Mouse (Mus musculus) lung, postnatal 0 days (tissue): ENCODE data around the gene Dvl3. TPM values are rescaled to one million over a fixed set of nuclear protein-coding genes. Genes with fewer than 3 reads are reported as not detected.

Source experiments
- ATAC-seq: fragments of 200-750 bp; cut with Nextera tagmentation; 2 replicates; pipeline ENCODE4 v1.8.0; 2017; ENCODE audit warnings: moderate library complexity
- DNase-seq: peaks from one replicate; pipeline ENCODE4 v3.0.0-alpha.2; 2016; ENCODE audit warnings: low spot score
- H3K27ac ChIP-seq: fragments of 300-500 bp; sonication (generic); 2 replicates; pipeline ENCODE4 v1.5.1; 2014; ENCODE audit warnings: antibody characterized with exemption, mild to moderate bottlenecking, low read length, mixed read lengths
- H3K27me3 ChIP-seq: fragments of 300-500 bp; sonication (generic); replicated peaks from 2 replicates; pipeline ENCODE4 v1.6.1; 2014; ENCODE audit warnings: low read length, mixed read lengths; ENCODE audit not compliant: insufficient read depth
- H3K36me3 ChIP-seq: fragments of 300-500 bp; sonication (generic); 2 replicates; pipeline ENCODE4 v1.6.1; 2014; ENCODE audit warnings: low read length, mixed read lengths; ENCODE audit not compliant: insufficient read depth
- H3K4me1 ChIP-seq: fragments of 300-500 bp; sonication (generic); 2 replicates; pipeline ENCODE4 v1.6.1; 2014; ENCODE audit warnings: antibody characterized with exemption, low read depth, low read length, mixed read lengths; ENCODE audit not compliant: insufficient read depth
- H3K4me2 ChIP-seq: fragments of 300-500 bp; sonication (generic); replicated peaks from 2 replicates; pipeline ENCODE4 v1.6.1; 2014; ENCODE audit warnings: low read depth, mild to moderate bottlenecking, low read length, moderate library complexity, mixed read lengths
- H3K4me3 ChIP-seq: fragments of 300-500 bp; sonication (generic); 2 replicates; pipeline ENCODE4 v1.5.1; 2014; ENCODE audit warnings: low read depth, low read length
- H3K9ac ChIP-seq: fragments of 300-500 bp; sonication (generic); replicated peaks from 2 replicates; pipeline ENCODE4 v1.6.1; 2014; ENCODE audit warnings: low read depth, mild to moderate bottlenecking
- H3K9me3 ChIP-seq: fragments of 300-500 bp; sonication (generic); 2 replicates; pipeline ENCODE4 v1.6.1; 2016; ENCODE audit warnings: low read length, mixed read lengths
- CTCF ChIP-seq: IDR thresholded peaks from 2 replicates; pipeline ENCODE4 v1.5.1; 2016; ENCODE audit warnings: antibody characterized with exemption, mild to moderate bottlenecking
- EP300 ChIP-seq: IDR thresholded peaks from 2 replicates; pipeline ENCODE4 v1.6.1; 2016; ENCODE audit warnings: antibody characterized with exemption, mild to moderate bottlenecking, control low read depth
- WGBS: fragments of 180-500 bp; shearing (Covaris S2); extraction: QIAGEN DNeasy Blood & Tissue Kit; methylation state at CpG from one replicate; pipeline ENCODE4 v1.1.7; 2014; 5-methylcytosine and 5-hydroxymethylcytosine counted together
- polyA plus RNA-seq: library from polyadenylated mRNA; unstranded; fragments of >200 nt; fragmentation: Nextera tagmentation; extraction: Ambion mirVana; gene quantifications from 2 replicates; pipeline ENCODE4 v1.2.1, GENCODE M21; 2015

The Dvl3 gene
- polyA plus RNA-seq, 1 experiment from 2014 or later = 10.3 TPM

DNA sequence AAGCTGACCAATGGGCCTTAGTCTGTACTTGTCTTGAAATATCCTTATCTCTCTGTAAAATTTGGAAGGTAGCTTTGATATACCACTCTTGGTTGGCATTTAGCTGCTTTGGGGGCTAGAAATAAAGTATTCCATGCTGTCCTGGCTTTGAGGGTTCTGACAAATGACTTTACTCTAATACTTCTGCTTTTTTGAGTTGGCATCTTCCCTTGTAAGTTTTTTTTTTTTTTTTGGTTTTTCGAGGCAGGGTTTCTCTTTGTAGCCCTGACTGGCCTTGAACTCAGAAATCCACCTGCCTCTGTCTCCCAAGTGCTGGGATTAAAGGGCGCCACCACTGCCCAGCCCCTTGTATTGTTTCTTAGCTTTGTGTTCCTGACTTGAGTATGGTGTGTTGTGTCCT, 23.3 kb upstream of the Dvl3 start:
- Histone ChIP-seq H3K9ac (no peak overlapping the region), H3K4me3 (no peak overlapping the region), H3K27me3 (no peaks in the 10 kb centered on the region), H3K4me1 (no peaks in the 10 kb centered on the region; the same call in 1 of the 2 replicates), H3K36me3 (no peaks in the 10 kb centered on the region), H3K9me3 (no peaks in the 10 kb centered on the region), H3K27ac (no peak overlapping the region), H3K4me2 (no peak overlapping the region)
- 60% methylated on average over 2 of the region's 2 CpGs for WGBS
- no peak for ATAC-seq
- DNase-seq = no peak
- TF ChIP-seq EP300 = no peak
- TF ChIP-seq CTCF = no peak

DNA sequence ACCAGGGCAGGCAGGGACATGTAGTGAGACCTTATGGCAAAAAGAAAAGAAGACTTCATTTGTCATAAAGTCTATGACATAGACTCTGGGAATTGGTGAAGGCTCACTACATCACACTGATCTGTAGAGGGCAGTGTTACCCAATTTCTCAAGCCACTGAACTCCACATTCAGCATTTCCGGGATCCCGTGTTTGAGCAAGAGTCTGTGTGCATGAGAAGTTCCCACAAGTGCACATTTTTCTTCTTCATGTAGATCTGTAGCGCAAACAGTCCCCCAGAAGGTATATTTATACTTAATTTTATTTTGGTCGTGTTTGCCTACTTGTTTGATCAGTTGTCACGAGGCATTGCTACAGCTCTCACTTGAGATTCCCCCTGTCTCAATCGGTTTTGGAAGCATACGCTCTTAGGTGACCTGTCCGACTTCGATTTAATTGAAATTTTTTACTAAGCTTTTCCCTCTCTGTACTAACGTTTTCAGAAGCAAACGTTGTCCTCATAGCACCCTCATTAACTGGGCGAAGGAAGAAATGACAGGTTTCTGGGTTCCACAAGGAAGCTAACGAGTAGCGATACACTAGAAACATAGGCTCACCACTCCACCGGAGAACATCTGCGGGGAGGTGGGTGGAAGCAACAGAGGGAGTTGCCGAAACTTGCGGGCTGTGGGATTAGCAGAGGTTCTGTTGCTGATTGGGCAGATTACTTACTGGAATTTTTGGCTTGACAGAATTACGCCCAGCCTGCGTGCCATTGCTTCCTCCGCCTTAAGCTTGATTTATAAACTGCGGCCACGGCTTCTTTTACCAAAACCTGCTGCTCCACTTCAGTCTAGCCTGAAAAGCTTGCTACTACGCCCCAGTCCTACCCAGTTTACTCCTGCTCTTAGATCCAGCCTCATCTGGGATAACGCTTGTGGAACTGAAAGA, 19.8 kb upstream of the Dvl3 start:
- H3K4me3 ChIP-seq = peak overlapping the region; percentile 35
- peak; percentile 50 for ATAC-seq
- H3K36me3 ChIP-seq = peaks cover 9% of the 10 kb centered on the region; the same call in 1 of the 2 replicates
- peak overlapping the region; percentile 39; the same call in 1 of the 2 replicates for H3K9ac ChIP-seq
- TF ChIP-seq EP300 = no peak
- TF ChIP-seq CTCF = peak; percentile 87
- H3K9me3 ChIP-seq = no peaks in the 10 kb centered on the region
- H3K27me3 ChIP-seq = no peaks in the 10 kb centered on the region
- DNase-seq = peak; percentile 94
- H3K27ac ChIP-seq = peak overlapping the region; percentile 63
- H3K4me2 ChIP-seq = peak overlapping the region; percentile 67
- 17% methylated on average over 25 of the region's 25 CpGs for WGBS
- H3K4me1 ChIP-seq = peaks cover 2% of the 10 kb centered on the region; the same call in 1 of the 2 replicates

DNA sequence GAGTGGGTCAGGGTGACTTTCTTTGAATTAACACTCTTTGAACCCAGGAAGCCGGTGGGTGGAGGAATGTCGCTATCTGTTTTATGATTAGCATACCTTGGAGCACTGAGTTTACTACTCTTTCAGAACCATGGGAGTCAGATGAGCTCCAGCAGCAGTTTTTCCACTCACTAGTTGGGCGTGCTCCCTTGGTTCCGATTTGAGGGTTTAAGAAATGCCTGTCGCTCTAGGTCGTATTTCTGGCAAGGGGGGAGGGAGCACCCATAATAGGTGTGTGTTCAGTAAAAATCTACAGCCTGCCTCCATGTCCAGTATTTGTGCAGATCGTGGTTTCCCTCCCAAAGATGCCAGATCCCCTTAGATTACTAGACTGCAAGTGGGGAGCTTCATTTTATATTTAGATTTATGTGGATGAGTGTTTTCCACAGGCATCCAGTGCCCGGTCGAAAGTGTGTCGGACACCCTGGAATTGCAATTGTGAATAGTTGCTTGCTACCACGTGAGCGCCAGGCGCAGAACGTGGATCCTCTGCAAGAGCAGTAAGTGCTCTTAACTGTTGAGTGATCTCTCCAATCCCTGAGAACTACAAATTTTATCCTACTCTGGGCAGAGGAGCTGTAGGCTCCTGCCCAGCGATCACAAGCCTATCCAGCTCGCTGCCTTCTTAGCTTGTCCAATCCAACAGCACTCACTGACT, 18.7 kb upstream of the Dvl3 start:
- peak overlapping the region; percentile 80 for H3K4me2 ChIP-seq
- H3K36me3 ChIP-seq = peaks cover 21% of the 10 kb centered on the region
- 0 out of 2 replicates have a peak, but pooled peaks have one; percentile 23 for TF ChIP-seq EP300
- no peak for TF ChIP-seq CTCF
- H3K9me3 ChIP-seq = no peaks in the 10 kb centered on the region
- DNase-seq = no peak
- whole genome bisulfite sequencing = 11% methylated on average over 16 of the region's 16 CpGs
- 0 out of 2 replicates have a peak overlapping the region, but pooled peaks have one; percentile 6 for H3K9ac ChIP-seq
- no peaks in the 10 kb centered on the region for H3K27me3 ChIP-seq
- H3K4me3 ChIP-seq = peak overlapping the region; percentile 78
- ATAC-seq = peak; percentile 70
- peaks cover 2% of the 10 kb centered on the region; the same call in 1 of the 2 replicates for H3K4me1 ChIP-seq
- H3K27ac ChIP-seq = peak overlapping the region; percentile 80

DNA sequence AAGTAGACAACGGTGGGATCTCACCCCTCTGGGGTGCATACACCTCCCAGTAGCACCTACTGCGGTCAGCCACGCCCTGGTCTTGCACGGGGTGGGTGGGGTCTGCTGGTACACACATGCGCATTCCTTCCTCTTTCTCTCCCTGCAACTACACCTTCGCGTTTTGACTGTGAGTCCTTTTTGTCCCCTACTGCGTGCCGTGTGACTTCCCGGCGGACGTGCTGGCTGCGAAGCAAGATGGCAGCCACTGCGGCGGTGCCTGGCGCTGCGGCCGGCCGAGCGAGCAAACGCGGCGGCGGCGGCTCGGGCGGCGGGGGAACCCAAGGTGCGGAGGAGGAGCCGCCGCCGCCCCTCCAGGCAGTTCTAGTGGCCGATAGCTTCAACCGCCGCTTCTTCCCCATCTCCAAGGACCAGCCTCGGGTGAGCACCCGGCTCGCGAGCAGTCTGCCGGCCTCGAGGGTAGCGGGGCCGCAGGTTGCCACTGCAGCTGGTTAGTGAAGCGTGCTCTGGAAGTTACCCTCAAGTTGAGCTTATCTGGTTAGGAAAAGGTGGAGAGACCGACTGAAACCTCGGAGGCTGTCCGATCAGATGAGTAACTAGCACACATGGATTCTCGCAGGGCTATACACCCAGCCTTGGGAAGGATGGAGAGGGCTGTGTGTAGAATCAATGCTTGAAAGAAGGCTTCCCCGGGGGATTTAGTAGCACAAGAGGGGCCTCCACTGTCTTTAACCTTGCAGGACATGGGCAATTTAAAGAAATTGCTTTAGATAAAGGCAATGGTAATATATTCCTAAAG, 17.9 kb upstream of the Dvl3 start, which contains the start of gene Eif2b5:
TSS of gene Eif2b5 (plus strand) at position 141 of the 799 bp plus-strand sequence.
- TF ChIP-seq EP300 (no peak), CTCF (peak; percentile 28; the same call in 1 of the 2 replicates)
- ATAC-seq = peak; percentile 95
- peak within 1 kb of the TSS; percentile 80 for H3K27ac ChIP-seq

DNA sequence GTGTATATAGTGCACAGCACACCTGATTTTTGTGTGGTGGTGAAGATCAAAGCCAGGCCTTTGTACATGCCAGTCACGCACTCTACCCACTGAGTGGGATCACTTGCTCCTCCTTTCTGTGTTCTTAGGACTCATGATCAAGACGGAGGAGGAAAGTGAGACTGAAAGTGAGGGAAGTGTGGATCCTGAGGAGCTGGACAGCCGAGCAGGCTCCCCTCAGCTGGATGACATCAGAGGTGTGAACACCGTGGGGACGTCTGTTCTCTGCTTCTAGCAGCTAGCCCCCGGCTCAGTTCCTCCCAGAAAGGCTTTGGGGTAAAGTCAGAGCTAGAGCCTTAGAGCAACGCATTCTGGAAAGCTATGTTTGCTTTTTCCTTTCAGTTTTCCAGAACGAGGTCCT, 10.8 kb upstream of the Dvl3 start:
- TF ChIP-seq CTCF (no peak), EP300 (no peak)
- H3K4me1 ChIP-seq = no peaks in the 10 kb centered on the region
- H3K36me3 ChIP-seq = peaks cover 73% of the 10 kb centered on the region
- H3K27me3 ChIP-seq = no peaks in the 10 kb centered on the region
- no peak overlapping the region for H3K9ac ChIP-seq
- no peak for DNase-seq
- H3K4me3 ChIP-seq = no peak overlapping the region
- 76% methylated on average over 8 of the region's 8 CpGs for WGBS
- H3K9me3 ChIP-seq = no peaks in the 10 kb centered on the region
- H3K4me2 ChIP-seq = no peak overlapping the region
- no peak for ATAC-seq
- no peak overlapping the region for H3K27ac ChIP-seq

More for the DNA sequence above, 17.9 kb upstream of the Dvl3 start, which contains the start of gene Eif2b5:
- H3K36me3 ChIP-seq = peaks cover 26% of the 10 kb centered on the region
- peak within 1 kb of the TSS; percentile 79 for H3K9ac ChIP-seq
- peaks cover 2% of the 10 kb centered on the region; the same call in 1 of the 2 replicates for H3K4me1 ChIP-seq
- peak; percentile 97 for DNase-seq
- WGBS = under 1% methylated on average over 35 of the region's 49 CpGs
- no peaks in the 10 kb centered on the region for H3K9me3 ChIP-seq
- H3K4me2 ChIP-seq = peak within 1 kb of the TSS; percentile 80
- peak within 1 kb of the TSS; percentile 78 for H3K4me3 ChIP-seq
- H3K27me3 ChIP-seq = no peaks in the 10 kb centered on the region
